Comparison of ENCODE assay signal across 22 mouse cellular contexts in the genomic region with DNA sequence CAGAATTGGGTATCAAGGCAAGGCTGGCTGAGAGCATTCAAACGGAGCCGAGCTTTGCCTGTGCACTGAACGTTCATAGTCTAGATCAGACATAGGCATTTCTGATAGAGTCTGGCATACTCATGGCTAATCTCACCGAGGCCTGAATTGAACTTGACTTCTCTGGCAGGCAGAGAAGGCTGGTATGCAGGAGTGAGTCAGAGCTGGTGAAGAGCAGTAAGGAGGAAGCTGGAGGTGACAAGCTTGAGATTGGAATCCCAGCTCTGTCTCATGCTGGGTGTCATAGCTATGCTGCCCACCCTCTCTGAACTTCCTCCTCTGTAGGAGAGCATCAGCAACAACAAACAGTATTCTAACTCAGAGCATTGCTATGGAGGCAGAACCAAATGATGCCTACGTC. TPM values are rescaled to one million over a fixed set of nuclear protein-coding genes. Genes with fewer than 3 reads are reported as not detected.
DNase-seq lines count a peak whose midpoint lies in the region; ATAC-seq lines count a peak whose summit lies in the region.
"Had no signal": no experiment of that assay in that cellular context is flagged by ENCODE, and none has a peak within 500 bp of the region (broad histone marks: within the 10 kb centered on the region; RNA-seq: fewer than 3 reads in every experiment).

No protein-coding gene starts in this region.

- 0 out of 2 replicates have a peak, but pooled peaks have one; percentile 12 for ATAC-seq in frontal cortex, adult (ENCODE audit: low TSS enrichment)
- ATAC-seq in heart, embryonic 16.5 days (replicated peaks; ENCODE audit: extremely low read depth, insufficient read depth, low FRiP score): peak; percentile 50
- ATAC-seq in midbrain, embryonic 15.5 days (replicated peaks): no peak
- no peak for ATAC-seq in midbrain, embryonic 13.5 days

- no peaks in the 10 kb centered on the region for H3K9me3 ChIP-seq in heart, embryonic 16.5 days (replicated peaks; ENCODE audit: control insufficient read depth, low read length)
- no peaks in the 10 kb centered on the region for H3K9me3 ChIP-seq in midbrain, embryonic 15.5 days
- H3K9me3 ChIP-seq in midbrain, embryonic 13.5 days: no peaks in the 10 kb centered on the region
- H3K9me3 ChIP-seq: embryonic facial prominence, embryonic 12.5 days; forebrain, embryonic 12.5 days; heart, embryonic 10.5 days had no signal

- no peak overlapping the region for H3K4me3 ChIP-seq in heart, embryonic 16.5 days (ENCODE audit: low read length)
- no peak overlapping the region for H3K4me3 ChIP-seq in midbrain, embryonic 15.5 days
- no peak overlapping the region for H3K4me3 ChIP-seq in midbrain, embryonic 13.5 days (replicated peaks)
- H3K4me3 ChIP-seq: embryonic facial prominence, embryonic 12.5 days; forebrain, embryonic 12.5 days; heart, embryonic 10.5 days had no signal

- no peaks in the 10 kb centered on the region for H3K36me3 ChIP-seq in heart, embryonic 16.5 days (ENCODE audit: control insufficient read depth, insufficient read depth)
- no peaks in the 10 kb centered on the region for H3K36me3 ChIP-seq in midbrain, embryonic 15.5 days (replicated peaks)
- H3K36me3 ChIP-seq in midbrain, embryonic 13.5 days: no peaks in the 10 kb centered on the region
- H3K36me3 ChIP-seq: embryonic facial prominence, embryonic 12.5 days; forebrain, embryonic 12.5 days; heart, embryonic 10.5 days had no signal

- WGBS in heart, embryonic 16.5 days: 54% methylated on average over 5 of the region's 5 CpGs
- 90% methylated on average over 5 of the region's 5 CpGs for WGBS in midbrain, embryonic 15.5 days
- WGBS in midbrain, embryonic 13.5 days: 91% methylated on average over 5 of the region's 5 CpGs

- DNase-seq in frontal cortex, postnatal 14 days (ENCODE audit: low spot score in 2 of 2): no peak
- no peak for DNase-seq in heart, postnatal 25 days (ENCODE audit: low spot score)
- DNase-seq in NIH3T3 (ENCODE audit: low read depth): peak; percentile 63
- DNase-seq in urinary bladder, adult 2 months (ENCODE audit: low spot score): no peak
- DNase-seq: adrenal gland, adult 2 months; adrenal gland, postnatal 25 days; cerebellum, adult 11 months; cerebellum, adult 8-10 months; cerebellum, postnatal 14 days; forebrain, postnatal 0 days; gastrocnemius, postnatal 14 days; kidney, adult 11 months; kidney, adult 9 months had no signal

- intact Hi-C loops in heart, postnatal 25 days (cut with DNase I): loop anchor here (2.0 to 5.0 kb wide), 2 partner anchors 34 to 38 kb away; no protein-coding TSS in a partner anchor

- no peak overlapping the region for H3K4me2 ChIP-seq in heart, embryonic 16.5 days (ENCODE audit: low read depth, low read length)
- no peak overlapping the region for H3K4me2 ChIP-seq in midbrain, embryonic 15.5 days
- H3K4me2 ChIP-seq in midbrain, embryonic 13.5 days (replicated peaks): no peak overlapping the region
- H3K4me2 ChIP-seq: embryonic facial prominence, embryonic 12.5 days; forebrain, embryonic 12.5 days had no signal

- H3K4me1 ChIP-seq in heart, embryonic 16.5 days (ENCODE audit: control insufficient read depth, insufficient read depth, low read length): peaks cover 7% of the 10 kb centered on the region
- H3K4me1 ChIP-seq in midbrain, embryonic 15.5 days: peaks cover 20% of the 10 kb centered on the region
- peaks cover 25% of the 10 kb centered on the region for H3K4me1 ChIP-seq in midbrain, embryonic 13.5 days (replicated peaks)

- H3K27ac ChIP-seq in heart, embryonic 16.5 days (ENCODE audit: low read length): no peak overlapping the region
- H3K27ac ChIP-seq in midbrain, embryonic 15.5 days: peak overlapping the region; percentile 83; the same call in 1 of the 2 replicates
- H3K27ac ChIP-seq in midbrain, embryonic 13.5 days: no peak overlapping the region
- H3K27ac ChIP-seq: embryonic facial prominence, embryonic 12.5 days; forebrain, embryonic 12.5 days; heart, embryonic 10.5 days had no signal

- H3K9ac ChIP-seq in heart, embryonic 16.5 days (ENCODE audit: low read length): no peak overlapping the region
- no peak overlapping the region for H3K9ac ChIP-seq in midbrain, embryonic 15.5 days
- no peak overlapping the region for H3K9ac ChIP-seq in midbrain, embryonic 13.5 days (replicated peaks)
- H3K9ac ChIP-seq: embryonic facial prominence, embryonic 12.5 days; forebrain, embryonic 12.5 days had no signal

- H3K27me3 ChIP-seq in heart, embryonic 16.5 days (ENCODE audit: control insufficient read depth, insufficient read depth, low read length): no peaks in the 10 kb centered on the region
- H3K27me3 ChIP-seq in midbrain, embryonic 15.5 days (replicated peaks): no peaks in the 10 kb centered on the region
- H3K27me3 ChIP-seq in midbrain, embryonic 13.5 days: no peaks in the 10 kb centered on the region
- H3K27me3 ChIP-seq: embryonic facial prominence, embryonic 12.5 days; forebrain, embryonic 12.5 days had no signal

RNA-seq across cellular contexts. Expression of a gene that starts 24.0 kb away (rescaled TPM):
- 0.67 and 1.2 TPM in 2 replicates for polyA plus RNA-seq in heart, embryonic 16.5 days (2015; fragmentation: Nextera tagmentation; extraction: Ambion mirVana)
- 1 to 10 TPM; 6.7 to 9.5 TPM for total RNA-seq in heart, postnatal 25 days (2021)
- polyA plus RNA-seq in midbrain, embryonic 15.5 days (2015; fragmentation: Nextera tagmentation; extraction: Ambion mirVana): 11.8 and 15.8 TPM in 2 replicates
- 4.0 and 4.1 TPM in 2 replicates for polyA plus RNA-seq in midbrain, embryonic 13.5 days (2015; fragmentation: Nextera tagmentation; extraction: Ambion mirVana)
- 6.9 and 9.4 TPM in 2 replicates for polyA plus RNA-seq in urinary bladder, adult 2 months (2012; rRNA removed)
- total RNA-seq: common myeloid progenitor, adult 5-6 weeks; MEL had no signal

Comparison
In these comparisons a context has a peak if more than half of its experiments do, and no peak if none do; other contexts are left out.
1. ATAC-seq: peak in frontal cortex, adult (single experiment) and heart, embryonic 16.5 days (single experiment); none in midbrain, embryonic 15.5 days (single experiment) and midbrain, embryonic 13.5 days (single experiment).